Mouse (Mus musculus) regulatory T cell (primary cell): Measurements from ENCODE around the gene Kif5c.

Experiments
- in situ Hi-C: fragments of 300-600 bp; cut with MboI, MseI; formaldehyde crosslinking; loops from one replicate; pipeline ENCODE4 v1.15.1; 2025; ENCODE audit warnings: high pct_unique_total_duplicates

Kif5c gene

DNA sequence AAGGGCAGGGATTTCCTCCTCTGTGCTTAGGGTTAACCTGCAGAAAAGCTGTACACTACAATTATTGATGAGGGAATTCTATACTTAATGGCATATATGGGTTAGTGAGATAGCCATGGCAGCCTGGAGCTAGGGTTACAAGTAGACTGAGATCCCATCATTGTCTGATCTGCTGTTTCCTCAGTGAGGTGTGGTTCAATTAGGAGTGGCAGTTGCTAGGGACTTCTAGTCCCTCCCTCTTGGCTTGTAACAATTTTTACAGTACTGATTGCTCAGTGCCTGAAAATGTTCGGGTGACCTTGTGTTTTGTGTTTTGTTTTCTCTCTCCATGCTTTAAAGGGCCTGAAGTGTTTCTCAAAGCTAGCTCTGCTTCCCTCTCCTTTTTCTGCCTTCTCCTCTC, 2.1 kb downstream of the Kif5c start:
- in situ Hi-C loops = no loop called here

DNA sequence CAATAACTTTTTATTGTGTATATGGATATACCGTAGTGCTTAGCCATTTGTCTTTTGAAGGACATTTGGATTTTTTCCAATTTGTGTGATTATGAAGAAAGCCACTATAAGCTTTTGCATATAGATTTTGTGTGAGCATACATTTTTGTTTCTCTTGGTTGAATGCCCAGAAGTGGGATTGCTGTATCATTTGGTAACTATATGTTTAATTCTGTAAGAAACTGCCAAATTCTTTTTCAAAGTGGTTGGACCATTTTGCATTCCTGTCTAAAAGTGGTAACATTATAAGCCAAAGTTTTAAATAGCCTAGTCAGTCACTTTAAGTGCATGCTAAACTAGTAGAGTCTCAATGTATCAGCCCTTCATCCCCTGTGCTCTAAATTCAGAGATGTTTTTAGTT, 6.5 kb downstream of the Kif5c start:
- in situ Hi-C loops = no loop called here

DNA sequence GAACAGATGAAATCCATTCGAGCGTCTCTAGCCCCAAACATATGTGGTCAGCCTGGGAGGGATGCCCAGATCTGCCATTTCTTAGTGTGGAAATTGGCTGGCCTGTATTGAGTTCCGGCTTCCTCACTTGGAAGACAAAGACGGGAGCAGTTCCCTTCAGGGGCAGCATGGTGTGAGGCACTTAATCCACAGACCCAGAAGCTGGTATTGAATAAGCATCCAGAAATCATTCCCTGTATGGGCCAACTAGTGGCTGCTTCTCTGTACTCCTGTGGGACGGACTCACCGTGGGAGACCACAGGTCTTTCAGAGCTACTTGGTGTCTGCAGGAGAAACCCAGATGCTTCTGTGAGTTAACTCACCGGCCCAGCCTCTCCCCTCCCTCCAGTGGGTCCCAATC, 8.5 kb downstream of the Kif5c start:
- in situ Hi-C loops = no loop called here

DNA sequence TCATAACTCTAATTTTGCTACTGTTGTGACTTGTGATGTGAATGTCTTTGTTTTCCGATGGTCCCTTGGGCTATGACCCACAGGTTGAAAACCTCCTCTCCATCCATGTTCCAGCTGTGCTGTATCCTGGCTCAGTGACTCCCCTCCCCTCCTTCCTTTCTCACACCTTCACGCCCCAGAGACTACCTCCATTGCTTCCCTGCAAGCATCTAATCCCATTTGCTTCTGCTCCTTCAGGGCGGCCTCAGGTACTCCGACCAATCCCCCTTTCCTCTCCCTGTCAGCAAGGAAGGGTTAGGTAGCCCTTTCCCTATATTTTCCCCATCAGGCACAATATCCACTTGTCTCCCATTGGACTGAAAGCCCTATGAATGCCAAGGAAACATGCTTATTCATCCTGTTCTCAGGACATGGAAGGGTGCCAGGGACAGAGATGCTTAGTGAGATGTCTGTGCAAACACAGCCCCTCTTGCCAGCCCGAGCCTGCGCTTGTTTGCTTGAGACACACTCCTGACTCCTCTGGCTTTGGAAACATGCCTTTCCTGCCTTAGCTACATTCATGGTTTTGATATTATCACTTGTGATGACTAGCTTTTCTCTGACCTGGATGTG, 9.1 kb downstream of the Kif5c start:
- in situ Hi-C loops = no loop called here

DNA sequence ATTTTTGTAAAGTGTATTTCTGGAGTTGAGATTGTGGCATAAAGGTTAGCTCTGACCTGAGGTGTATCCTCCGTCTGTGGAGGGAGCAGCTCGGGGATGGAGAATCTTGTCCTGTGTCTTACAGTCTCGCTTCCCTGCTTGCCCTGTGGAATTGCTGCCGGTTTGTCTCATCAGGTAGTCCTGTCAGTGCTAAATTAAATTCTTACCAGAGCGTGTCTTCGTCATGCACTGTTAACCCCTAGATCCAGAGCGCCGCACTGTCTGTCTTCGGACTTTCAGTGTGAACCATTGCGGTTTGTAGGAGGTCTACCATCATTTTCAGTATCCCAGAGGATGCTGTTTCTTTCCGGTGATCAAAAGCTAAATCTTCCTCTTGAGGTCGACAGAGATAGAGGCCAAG, 10.1 kb downstream of the Kif5c start:
- in situ Hi-C loops = no loop called here

DNA sequence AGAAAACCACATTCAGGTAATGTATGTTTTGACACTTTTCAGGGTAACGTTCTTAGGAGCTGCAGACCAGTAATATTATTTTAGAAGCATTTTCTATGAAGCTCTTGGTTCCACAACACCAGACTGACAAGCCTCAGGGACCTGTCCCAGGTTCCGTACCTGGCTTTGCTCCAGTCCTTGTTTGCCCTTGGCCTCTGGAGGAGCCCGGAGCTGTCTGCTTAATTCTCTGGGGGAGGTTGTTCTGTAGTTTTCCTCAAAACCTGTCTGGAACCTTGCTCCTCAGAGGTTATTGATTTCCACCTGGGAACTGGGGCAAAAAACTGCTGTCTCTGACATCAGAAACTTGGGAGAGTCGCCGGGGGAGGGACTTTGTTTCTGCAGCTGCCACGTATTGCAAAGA, 11.5 kb downstream of the Kif5c start:
- in situ Hi-C loops = no loop called here

DNA sequence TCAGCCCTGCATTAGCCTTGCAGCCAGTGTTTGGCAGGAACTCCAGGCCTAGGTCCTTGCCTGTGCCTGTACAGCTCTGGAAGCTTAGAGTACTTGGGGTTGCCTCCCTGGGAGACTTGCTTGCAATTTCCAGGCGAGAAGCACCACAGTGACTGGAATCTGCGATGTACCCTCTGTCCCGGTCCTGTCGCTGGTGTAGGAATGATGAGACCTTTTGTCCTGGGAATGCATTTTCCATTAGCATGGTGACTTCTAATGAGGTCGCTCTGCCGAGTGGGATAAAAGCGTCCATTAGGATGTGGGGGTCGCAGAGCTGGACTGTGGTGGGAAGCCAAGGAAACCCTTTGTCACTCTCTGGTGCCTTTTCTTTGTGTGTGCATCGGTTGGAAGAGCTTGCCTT, 14.1 kb downstream of the Kif5c start:
- in situ Hi-C loops = no loop called here

DNA sequence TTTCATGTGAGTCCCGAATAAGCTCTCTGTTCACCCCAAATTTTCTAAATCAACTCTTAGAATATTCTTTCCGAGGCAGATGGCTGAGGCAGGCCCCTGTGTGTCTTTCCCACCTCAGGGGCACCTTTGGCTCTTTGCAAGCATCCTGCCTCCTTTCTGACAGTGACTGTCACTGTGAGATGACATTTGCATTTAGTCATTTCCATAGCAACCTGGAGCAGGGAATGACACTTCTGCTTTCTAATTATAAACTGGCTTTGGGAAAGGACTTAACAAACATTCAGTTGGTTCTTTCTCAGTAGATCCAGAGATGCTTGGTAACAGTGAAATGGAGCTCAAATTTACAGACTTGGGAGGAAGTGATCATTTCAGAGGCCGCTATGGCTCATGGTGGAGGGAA, 23.7 kb downstream of the Kif5c start:
- in situ Hi-C loops = no loop called here

DNA sequence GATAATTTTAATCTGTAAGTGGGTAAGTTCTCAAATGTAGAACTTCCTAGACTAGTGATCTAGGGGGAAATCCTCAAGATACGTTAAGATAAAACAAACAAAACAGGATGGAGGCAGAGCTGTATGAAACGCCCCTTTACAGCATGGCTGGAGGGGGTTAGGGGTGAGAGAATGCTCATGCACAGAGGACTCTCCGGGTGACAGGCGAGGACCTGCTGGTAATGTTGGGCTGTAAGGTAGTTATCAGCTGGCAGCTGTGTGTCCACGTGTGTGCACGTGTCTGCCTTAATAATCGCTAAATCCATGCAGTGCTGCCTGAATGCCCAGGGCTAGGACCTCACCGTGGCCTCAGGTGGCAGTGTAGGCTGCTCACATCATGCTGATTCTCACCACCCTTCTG, 24.7 kb downstream of the Kif5c start:
- in situ Hi-C loops = no loop called here

DNA sequence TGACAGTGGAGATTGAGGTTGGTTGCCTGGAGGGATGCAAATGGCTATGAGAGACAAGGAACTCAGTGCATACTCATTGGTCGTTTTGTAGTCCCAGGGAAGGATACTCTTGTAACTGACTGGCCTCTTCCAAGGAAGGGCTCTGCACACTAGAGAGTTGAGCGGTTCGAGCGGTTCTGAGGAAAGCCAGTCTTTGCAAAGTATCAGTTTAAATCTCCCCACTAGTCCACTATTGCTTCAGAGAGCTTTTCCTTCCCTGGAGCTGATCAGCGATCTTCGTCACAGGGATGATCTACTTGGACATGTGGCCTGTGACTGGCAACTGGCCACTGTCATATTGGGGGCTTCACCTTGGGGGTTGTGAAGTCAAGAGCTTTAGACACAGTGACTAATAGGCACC, 28.5 kb downstream of the Kif5c start:
- in situ Hi-C loops = no loop called here

DNA sequence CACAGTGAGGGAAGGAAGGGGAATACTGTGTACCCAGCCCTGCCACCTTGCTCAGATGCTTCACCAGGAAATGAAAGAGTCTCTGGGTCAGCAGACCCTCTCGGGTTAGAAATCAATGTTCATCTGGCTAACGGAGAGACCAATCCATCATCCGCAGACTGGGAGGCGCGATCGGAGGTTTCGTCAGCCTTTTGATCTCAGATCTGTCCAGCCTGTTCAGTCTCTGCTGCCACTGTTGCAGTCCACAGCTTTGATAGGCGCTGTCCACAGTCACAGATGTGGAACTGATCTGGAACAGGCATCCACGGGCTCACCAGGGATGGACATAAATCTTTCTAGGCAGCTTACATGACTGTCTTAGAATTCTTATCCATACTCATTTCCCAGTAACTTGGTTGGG, 29.2 kb downstream of the Kif5c start:
- in situ Hi-C loops = no loop called here

DNA sequence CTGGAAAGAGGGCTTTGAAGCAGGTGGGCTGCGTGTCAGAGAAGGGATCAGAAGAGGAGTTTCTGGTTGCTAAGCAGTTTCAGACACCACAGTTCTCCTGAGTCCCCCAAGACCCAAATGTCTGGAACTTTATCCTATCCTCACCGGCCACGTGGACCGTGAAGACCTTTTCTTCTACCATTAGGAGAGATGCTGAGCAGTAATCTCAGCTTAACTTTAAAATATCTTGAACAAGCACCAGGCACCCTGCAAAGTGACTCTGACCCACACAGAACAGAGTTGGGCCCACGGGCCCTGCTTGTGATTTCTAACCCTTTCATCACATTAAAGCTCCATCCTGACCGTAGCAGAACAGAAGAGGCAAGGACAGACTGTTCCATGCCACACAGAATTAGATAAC, 29.7 kb downstream of the Kif5c start:
- in situ Hi-C loops = no loop called here

DNA sequence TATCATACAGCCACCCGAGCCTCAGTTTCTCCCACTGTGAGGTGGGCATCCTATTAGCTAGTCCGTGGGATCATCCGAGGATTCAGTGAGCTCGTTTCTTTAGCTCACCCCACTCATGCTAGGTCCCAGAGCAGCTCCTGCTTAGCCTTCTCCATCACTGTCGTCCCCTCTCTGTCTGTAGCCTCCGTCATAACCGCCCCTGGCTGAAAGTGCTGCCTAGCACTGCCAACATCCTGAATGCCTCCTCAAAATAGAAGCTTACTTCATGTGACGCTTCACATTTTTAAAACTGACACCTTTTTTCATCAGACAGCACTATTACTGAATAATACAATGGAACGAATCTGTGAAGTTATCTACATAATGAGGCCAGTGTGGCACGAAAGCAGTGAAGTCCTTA, 30.1 kb downstream of the Kif5c start:
- in situ Hi-C loops = no loop called here

DNA sequence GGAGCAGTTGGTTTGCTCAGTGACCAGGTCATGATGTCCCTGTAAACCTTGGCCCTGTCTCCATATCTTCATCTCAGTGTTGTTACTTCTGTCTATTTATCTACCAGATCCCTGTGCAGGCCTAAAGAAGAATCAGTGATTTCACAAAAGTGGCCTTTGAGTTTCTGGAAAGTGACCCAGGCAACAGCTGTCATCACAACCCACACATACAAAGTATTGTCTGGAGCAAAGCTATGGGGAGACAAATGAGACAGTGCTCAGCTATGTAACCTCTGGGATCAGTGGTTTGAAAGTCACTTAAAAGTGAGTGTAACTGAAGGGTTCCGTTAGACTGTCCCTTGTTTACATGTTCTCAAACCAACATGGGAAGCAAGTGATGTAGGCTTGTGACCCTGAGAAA, 32.6 kb downstream of the Kif5c start:
- in situ Hi-C loops = no loop called here

DNA sequence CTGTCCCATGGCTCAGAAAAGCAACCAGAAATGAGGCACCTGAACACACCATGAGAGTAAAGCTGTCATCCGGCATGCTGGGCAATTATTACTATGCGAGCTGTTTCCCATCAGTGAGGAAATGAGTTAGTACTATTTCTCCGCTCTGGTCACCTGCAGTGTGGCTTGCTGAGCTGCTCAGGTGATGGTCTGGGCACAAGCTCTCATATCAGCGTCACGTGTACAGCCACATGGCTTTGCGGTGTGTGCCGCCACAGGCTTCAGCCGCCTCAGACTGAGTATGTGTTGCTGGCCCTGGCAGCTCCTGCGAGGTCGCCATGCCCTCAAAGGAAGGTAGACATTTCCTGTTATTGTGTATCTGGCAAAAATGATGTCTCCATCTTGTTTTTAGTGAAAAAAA, 35.5 kb downstream of the Kif5c start:
- in situ Hi-C loops = no loop called here

DNA sequence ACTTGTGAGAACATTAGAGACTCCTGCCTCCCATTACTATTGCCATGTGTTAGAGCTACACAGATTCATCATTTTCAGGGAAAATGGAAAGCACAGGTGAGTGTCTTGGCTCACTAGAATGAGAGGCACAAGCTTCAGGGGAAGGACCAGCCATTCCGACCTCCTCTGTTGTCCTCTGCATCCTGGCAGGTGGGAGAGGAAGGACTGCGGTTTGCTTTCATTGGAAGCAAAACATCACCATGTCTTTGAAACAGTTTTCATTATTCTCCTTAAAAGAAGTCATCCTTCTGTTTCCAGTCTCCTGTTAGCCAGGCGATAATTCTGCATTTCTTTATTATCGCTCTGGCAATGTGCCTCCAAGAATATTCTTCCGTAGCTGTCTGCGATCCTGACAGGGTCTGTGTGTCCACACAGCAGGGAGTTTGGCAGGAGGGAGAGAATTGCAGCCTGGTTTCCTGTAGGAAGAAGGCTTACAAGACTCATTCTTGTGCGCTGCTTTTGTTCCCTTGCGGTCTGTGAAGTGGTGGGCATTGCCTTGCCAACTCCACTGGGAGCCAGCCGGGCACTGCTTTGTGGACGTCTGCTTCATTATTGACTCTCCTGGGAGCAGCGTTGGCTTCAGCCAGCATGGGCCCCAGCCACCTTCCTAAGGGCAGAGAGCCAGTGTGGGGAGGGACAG, 36.2 kb downstream of the Kif5c start:
- in situ Hi-C loops = no loop called here

DNA sequence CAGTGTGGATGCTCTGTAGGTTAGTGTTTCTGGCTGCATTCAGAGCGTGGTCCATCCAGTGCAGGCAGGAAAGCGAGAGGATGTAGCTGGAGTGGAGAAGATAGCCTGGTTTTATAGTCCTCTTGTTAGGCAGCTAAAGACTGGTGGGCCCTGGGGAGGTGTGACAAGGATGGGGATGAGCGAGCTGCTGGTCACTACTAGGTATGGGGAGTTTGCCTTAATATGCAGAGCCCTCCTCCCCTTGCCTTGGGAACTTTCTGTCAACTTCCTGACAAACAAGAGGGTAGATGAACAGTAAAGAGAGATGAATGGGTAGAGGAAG, 36.7 kb downstream of the Kif5c start:
- in situ Hi-C loops = no loop called here

DNA sequence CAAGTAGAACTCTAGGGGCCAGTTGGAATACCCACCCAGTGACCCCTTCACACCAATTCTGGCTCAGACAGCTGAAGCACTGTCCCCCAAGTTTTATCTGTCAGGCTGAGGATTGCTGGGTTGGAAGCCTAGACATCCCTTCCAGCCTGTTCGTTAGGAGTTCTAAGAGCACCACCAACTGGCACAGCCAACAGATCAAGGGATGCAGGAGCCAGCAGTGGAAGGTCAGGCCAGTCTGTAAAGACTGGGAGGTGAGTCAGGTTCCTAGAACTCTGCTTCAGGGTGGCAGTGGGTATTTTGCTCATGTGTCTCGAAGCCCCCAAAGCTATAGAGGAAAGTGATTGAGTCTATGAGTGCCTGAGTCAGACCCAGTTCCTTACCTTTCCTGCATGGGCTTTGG, 37.9 kb downstream of the Kif5c start:
- in situ Hi-C loops = no loop called here

DNA sequence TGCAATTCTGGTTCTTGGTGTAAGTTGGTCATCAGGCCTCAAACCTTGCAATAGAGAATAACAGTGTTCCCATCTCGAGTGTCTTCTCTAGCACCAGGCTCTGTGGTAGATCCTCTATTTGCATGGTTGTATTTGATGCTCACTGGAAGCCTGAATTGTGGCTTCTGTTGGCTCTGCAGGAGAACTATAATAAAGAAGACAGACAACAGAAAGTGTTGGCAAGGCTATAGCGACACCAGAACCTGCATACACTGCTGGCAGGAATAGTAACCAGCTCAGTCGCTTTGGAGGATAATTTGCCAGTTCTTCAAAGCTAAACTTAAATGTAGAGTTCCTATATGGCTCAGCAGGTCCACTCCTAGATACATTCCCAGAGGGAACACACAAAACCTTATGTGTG, 38.6 kb downstream of the Kif5c start:
- in situ Hi-C loops = no loop called here

DNA sequence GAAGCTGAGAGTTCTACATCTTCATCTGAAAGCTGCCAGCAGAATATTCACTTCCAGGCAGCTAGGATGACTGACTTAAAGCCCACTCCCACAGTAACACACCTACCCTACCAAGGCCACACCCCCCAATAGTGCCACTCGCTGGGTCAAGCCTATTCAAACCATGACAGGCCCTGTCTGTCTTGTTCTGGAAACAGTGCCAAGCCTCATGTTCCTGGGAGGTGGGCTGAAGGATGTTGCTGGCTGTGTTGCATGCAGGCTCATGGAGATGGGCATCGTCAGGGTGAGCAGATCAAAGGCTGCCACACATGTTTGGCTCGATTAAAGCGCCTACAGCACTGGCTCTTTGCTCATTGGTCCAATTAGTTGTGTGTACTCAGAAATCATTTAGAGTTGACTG, 39.9 kb downstream of the Kif5c start:
- in situ Hi-C loops = no loop called here

DNA sequence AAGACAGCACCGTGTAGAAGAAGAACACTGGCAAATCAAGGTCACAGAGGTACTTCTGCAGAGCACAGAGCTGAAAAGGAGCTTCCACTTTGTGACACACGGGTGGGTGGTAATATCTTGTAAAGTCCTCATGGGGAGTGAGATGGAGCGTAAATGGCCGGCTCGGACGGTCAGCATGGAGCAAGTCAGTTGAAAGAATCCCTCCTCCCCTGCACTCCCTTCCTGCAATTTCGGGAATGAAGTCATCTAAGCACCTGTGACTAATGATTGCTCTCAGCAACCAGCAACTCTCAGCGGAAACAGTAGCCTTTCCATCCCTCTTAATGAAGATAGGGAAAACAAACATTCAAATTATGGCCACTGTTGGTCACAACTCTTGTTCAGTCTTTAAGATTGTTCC, 40.9 kb downstream of the Kif5c start:
- in situ Hi-C loops = no loop called here

DNA sequence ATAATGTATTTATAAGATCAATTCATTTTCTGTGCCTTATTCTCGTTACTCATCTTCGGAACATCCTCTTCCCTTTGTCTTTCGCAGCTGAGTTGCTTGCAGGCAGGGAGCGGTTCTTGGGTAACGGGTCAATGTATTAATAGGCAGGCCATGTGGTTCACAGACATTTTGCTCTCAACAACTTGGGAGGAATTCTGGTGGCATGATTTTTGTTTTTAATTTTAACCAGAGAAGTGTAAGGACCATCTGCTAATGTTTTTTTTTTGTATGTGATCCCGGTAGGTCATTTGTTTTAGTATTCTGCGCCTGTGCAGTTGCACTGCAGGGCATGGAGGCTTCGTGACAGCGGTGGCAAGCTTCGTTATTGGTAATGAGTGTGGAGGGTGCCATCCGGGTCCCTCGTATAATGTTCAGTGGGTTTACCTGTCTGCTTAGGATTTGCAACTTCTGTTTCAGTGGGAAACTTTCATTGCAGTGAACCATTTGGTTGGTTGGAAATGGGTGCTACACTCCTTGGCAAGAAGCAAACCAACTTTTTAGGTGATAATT, 41.4 kb downstream of the Kif5c start:
- in situ Hi-C loops = no loop called here

DNA sequence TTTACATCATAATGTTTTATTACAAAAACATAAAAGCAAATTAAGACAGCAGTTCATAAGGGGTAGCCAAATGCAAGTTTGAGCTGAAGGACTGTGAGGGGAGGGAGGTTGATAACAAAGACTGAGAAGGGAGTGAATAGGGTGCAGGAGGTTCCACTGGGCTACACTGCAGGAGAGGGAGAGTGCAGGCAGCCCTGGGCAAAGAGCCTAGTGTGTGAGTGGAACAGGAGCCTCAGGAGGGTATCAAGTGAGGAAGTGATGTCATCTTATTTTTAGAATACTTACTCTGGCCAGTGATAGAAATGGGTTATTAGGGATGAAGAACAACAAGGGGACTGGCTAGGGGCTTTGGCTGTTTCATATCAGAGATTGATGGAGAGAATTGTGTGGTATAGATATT, 42.2 kb downstream of the Kif5c start:
- in situ Hi-C loops = no loop called here

DNA sequence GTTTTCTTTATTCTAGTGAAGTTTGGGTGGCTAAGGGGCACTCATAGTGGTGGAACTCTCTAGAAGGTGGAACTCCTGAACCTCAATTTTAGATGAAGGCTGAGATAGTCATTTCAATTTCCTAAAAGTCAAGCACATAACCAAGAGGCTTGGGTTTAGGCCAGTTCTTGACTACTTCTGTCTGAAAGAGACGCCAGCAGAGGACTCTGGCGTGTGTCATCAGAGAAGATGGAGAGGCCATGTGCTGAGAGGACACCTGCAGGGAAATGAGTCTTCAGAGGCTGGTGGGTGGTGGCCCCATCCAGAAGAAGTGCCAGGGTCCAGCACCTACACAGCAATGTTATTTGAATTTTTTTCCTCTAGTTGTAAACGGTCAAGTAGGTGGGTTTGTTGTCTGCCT, 42.8 kb downstream of the Kif5c start:
- in situ Hi-C loops = no loop called here
